Mouse (Mus musculus) testis, postnatal 10 days (tissue): ENCODE measurements around the gene Nol6.

Experiments used
- DNase-seq: peaks from one replicate; pipeline ENCODE4 v3.0.0; 2021; ENCODE audit warnings: low spot score

Nol6 gene

GRCm38 (mm10) chr4:41118706-41119292 lies 5.5 kb downstream of the Nol6 start:
- peak; percentile 83 for DNase-seq

DNA sequence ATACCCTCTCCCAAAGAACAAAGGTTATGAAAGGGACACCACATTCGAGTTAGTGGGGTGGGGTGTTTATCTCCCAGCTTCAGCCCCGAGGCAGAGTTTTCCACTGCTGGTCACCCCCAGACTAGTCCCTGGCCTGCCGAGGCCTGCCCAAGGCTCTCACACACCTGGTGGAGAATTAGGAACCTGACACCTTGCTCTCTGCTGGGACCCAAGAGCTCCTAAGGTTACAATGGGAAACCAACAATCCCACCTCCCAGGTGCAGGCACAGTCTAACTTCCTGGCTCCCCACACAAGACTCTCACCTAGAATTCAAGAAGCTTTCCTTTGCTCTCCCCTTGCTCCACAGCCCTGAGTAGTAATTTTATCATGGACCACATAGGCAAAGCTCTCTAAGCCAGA lies 7.4 kb downstream of the Nol6 start:
- no peak for DNase-seq

DNA sequence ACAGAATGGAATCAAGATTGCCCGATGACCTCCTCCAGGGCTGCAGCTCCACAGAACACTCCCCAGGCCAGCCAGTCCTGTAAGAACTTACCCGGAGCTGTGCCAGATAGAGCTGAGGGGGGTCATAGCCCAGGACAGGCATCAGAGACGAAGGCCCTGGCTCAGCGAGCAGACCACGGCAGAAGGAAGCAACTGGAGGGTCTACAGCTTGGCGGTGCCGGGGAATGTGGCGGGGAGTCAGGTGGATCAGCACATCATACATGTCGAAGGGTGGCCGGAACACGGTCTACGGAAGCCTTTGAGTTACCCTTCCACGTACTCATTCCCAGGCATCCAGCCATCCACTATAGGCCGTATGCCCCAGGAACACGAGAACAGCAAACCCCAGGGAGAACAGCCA lies 8.5 kb downstream of the Nol6 start:
- no peak for DNase-seq

DNA sequence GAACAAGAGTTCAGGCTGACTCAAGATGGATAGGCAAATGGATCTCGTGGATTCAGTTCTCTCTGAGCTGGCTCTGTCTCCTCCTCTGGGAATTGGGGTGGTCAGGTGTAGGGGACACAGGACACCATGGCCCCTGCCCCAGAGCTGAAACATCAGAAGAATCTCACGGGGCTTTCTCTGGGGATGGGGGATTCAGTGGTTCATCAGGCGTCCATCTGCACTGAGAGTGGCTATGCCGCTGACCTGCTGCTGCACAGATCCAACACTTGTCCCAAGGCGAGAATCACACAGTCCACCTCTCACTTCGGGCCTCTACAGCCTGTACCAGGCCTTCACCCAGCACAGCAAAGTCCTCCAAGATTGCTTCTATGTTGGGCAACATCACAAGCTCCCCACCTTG lies 9.2 kb downstream of the Nol6 start:
- no peak for DNase-seq

GRCm38 (mm10) chr4:41114358-41115070 lies 9.7 kb downstream of the Nol6 start:
- no peak for DNase-seq

- no peak for DNase-seq
Measured at GRCm38 (mm10) chr4:41108717-41109425, 15.4 kb downstream of the Nol6 start.

- DNase-seq, result no peak
Measured at GRCm38 (mm10) chr4:41107440-41107839, 16.8 kb downstream of the Nol6 start.

- DNase-seq, result no peak
Measured at GRCm38 (mm10) chr4:41102901-41103300, 21.4 kb downstream of the Nol6 start.

GRCm38 (mm10) chr4:41100986-41101385 lies 23.3 kb downstream of the Nol6 start:
- DNase-seq, result no peak

DNA sequence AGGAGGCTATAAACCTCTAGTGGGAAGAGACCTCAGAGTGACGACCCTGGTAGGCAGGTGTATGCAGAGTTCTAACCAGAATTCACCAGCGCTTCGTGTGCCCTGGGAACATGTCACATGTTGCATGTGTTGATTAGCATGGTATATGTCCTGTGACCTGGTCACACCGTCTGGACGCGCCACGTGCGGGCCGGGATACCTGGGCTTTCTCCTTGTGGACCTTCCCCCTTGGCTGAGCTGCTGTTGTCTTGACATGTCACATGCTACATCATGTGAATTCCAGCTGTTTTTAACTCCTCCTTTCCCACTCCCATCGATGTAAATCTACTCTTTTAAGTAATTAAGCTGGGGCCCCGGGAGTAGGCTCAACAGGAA lies 25.7 kb downstream of the Nol6 start:
- DNase-seq, result no peak

GRCm38 (mm10) chr4:41097871-41098576 lies 26.2 kb downstream of the Nol6 start, which contains the start of gene Aqp3:
Gene Aqp3, minus strand, starts transcription at chr4:41098183.
- no peak for DNase-seq

DNA sequence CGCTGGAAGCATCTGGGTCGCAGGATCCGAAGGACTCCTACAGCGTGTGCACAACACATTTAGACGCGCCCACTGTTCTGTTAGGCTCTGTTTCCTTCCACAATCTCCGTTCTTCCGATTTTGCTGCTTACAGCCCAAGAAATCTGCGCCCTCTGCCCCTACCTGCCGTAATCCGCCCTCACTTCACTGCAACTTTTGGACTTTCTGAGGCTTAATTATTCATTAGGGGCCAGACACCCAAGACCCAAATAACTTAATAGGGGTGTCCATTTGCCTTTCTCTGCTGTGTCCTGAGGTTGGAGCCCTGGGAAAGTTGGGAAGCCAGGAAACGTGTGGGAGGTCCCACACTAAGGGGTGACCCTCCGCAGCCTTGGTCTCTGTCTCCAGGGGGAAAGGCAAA lies 26.9 kb downstream of the Nol6 start:
- no peak for DNase-seq

DNA sequence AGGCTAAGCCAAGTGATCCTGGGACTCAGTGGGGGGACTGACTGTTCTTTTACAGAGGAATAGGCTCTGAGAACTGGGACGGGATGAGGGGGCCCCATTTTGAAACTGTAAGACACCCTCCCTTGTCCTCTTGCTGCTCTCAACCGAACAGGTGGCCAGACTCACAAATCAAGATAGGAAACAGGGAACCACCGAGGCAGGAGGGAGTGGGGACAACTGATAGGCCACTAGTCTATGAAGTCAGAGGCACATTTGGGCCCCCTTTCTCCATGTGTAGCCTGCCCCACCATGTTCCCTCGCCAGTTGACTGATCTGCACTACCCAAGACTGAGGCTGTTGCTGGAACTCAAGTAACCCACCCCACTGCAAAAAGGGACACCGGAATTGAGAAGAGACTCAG lies 27.5 kb downstream of the Nol6 start:
- DNase-seq, result no peak

- DNase-seq, result no peak
Measured at GRCm38 (mm10) chr4:41096169-41096568, 28.1 kb downstream of the Nol6 start.

- no peak for DNase-seq
Measured at GRCm38 (mm10) chr4:41094361-41094760, 29.9 kb downstream of the Nol6 start.

DNA sequence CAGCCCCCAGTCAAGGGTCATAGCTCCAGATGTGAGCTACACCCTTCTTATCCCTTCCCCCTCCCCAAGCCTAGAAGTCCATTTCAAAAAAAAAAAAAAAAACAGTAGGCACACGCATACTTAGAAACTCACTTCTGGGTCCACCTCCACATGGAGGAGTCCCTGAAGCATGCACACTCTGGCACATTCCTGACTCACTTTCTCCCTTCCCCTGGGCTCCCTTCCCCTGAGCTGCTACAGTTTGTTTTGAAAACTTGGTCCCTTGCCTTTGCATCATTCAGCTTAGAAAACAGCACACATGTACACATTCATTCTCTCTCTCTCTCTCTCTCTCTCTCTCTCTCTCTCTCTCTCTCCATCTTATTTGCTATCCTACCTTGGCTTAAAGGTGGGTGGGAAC lies 31.3 kb downstream of the Nol6 start:
- DNase-seq, result no peak

DNA sequence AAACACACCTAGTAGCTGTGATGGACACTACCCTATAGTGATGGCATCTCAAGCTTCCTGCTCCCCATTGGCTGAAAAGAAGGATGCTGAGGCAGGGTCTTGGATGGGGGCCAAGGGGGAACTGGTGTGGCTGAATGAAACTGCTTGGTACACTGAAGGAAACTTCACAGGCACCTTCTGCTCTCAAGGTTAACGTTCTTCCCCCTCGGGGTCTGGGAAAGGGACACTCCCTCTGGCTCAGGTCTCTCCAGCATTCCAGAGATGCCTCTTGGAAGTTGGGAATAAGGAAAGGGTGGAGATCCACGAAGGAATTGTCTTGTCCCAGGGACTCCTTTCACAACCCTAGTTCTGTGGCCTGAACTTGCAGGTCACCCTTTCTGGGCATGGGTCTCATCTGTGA lies 32.9 kb downstream of the Nol6 start:
- DNase-seq, result no peak

GRCm38 (mm10) chr4:41089705-41090104 lies 34.5 kb downstream of the Nol6 start:
- no peak for DNase-seq

DNA sequence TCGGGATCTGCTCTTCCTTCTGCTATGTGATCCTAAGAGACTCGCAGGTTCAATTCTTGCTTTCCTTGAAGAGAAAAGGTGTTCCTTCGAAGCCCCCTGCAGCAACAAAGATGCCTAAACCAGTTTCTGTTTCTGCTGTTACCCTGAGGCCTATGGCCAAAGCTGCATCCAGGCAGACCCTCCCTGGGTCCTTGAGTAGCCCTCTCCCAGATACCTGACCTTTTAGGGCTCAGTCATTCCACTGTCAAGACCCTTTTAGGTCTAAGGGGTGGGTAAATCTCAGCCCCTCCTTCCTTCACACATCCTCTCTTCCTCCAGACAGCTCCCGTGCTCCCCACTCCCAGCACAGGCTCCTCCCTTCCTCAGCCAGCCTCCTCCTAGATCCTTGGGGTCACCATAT lies 35.1 kb downstream of the Nol6 start:
- no peak for DNase-seq

DNA sequence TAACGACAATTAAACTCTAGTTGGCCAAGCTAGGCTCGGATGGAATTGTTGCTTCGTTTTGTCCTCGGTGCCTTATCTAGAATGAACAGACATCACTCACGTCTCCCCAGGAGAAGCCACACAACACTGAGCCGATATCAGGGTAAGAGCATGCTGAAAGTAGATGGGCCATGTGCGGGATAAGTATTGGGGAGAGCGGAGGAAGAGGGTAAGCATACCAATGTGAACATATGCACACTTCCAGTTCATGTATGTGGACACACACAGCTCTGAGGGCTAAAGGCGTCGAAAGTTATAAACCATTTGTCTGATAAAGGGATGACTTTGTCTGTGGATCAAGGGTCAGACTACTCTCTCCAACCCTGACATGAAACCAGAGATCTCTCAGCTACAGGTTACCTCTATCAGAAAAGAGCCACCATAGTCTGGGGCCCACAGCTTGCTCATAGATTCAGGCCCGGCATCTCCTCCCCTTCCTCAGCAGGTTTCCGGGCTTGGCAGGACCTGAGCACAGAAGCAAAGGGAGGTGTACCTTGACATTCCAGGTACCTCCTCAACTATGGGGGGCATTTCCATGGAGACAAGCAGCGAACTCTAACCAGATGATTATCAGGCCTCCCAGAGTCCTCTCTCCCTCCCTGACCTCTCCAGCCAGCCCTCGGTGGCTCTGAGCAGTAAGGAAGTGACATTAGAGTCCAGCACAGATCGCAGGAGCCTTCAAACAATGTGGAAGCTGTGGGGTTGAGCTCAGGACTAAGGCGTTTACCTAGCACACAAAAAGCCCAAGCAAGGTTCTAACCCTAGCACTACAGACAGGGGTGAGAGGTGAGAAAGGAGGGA lies 36.6 kb downstream of the Nol6 start:
- no peak for DNase-seq

DNA sequence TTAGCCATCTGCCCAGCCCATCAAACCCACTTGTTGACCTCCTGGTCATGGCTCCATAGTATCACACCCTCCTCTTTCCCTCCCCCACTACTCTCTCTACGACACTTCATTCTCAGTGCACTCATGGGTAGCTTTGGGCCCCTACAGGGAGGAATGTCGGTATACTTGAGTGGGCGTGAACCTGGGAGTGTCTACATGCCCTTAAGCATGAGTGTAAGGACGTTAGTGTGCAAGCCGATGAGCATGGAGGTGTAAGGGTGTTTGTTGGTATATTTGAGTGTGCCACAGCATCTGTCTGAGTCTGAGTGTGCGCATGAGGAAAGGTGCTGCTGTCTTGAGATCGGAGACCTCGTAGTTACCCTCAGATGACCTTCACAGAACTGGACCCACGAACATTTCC lies 37.3 kb downstream of the Nol6 start:
- no peak for DNase-seq

DNA sequence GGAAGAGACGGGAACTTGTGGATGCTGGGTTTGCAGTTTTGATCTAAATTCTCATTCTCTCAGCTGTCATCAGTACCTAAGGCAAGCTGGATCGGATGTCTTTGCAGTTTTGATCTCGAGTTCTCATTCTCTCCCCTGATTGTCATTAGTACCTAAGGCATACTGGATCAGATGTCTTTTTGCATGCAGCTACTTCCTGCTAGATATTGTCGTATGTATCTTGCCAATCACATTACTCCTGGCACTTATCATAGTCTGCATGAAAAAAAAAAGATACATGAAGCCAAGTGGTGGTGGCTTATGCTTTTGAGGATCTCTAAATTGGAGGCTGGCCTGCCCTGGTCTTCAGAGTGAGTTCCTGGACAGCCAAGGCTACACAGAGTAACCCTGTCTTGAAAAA lies 39.4 kb downstream of the Nol6 start:
- DNase-seq, result no peak
